12 mouse cellular contexts compared by ENCODE assay signal in genomic region chr8:82992093-82992492, GRCm38 (mm10).
"Had no signal": no experiment of that assay in that cellular context is flagged by ENCODE, and none has a peak within 500 bp of the region (broad histone marks: within the 10 kb centered on the region; RNA-seq: fewer than 3 reads in every experiment).

No protein-coding gene starts in this region.

- H3K27me3 ChIP-seq: kidney, embryonic 15.5 days; limb, embryonic 15.5 days; liver, embryonic 12.5 days; neural tube, embryonic 12.5 days had no signal

- H3K27ac ChIP-seq: kidney, embryonic 15.5 days; limb, embryonic 15.5 days; liver, embryonic 12.5 days; midbrain, embryonic 10.5 days; neural tube, embryonic 12.5 days had no signal

- H3K4me1 ChIP-seq: kidney, embryonic 15.5 days; limb, embryonic 15.5 days; liver, embryonic 12.5 days; midbrain, embryonic 10.5 days; neural tube, embryonic 12.5 days had no signal

- H3K36me3 ChIP-seq: kidney, embryonic 15.5 days; limb, embryonic 15.5 days; liver, embryonic 12.5 days; midbrain, embryonic 10.5 days; neural tube, embryonic 12.5 days had no signal

- DNase-seq: kidney, adult 11 months; kidney, postnatal 14 days; layer of hippocampus, postnatal 36 days; lung, embryonic 14.5 days; lung, postnatal 10 days; midbrain, embryonic 14.5 days; thymus, postnatal 36 days had no signal

- H3K4me3 ChIP-seq: kidney, embryonic 15.5 days; limb, embryonic 15.5 days; liver, embryonic 12.5 days; midbrain, embryonic 10.5 days; neural tube, embryonic 12.5 days had no signal
